Mouse (Mus musculus) layer of hippocampus, postnatal 10 days (tissue): ENCODE measurements around the gene Ly6g5c. TPM values are rescaled to one million over a fixed set of nuclear protein-coding genes. Genes with fewer than 3 reads are reported as not detected.
"Not testable (repeated sequence)": the region's sequence is repeated elsewhere in the genome, so short reads cannot be mapped to it uniquely, and the experiment has no call there.

Experiments
- DNase-seq, 2 experiments: peaks; one replicate each; pipeline ENCODE4 v3.0.0; 2021; ENCODE audit warnings: low spot score in 2 of 2
- total RNA-seq, 2 experiments: library from RNA; stranded (reverse); gene quantifications; 2 replicates each; pipeline ENCODE4 v1.2.3; 2021

The Ly6g5c gene
- total RNA-seq, 2 experiments from 2014 or later, result not detected

GRCm38 (mm10) chr17:35106522-35106921 is 1.6 kb upstream of the Ly6g5c start:
- no peak for DNase-seq

DNA sequence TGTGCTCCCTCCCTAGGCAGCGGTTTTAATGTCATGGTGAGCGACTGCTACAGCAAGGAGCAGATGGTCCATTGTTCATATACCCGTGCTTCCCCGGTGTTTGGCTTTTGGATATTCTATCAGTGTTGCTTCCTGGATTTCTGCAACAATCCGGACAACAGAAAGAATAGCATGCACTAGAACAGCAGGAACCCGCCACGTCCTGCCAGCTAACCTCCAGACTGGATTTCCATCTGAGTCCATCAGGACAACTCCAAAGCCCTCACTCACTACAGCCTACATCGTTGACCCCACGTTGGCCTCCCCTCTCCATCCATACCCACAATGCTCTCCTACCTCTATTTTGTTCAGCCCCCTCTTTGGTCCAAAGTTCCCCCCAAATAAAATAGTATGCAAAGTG is 3.7 kb downstream of the Ly6g5c start:
- DNase-seq, result no peak

DNA sequence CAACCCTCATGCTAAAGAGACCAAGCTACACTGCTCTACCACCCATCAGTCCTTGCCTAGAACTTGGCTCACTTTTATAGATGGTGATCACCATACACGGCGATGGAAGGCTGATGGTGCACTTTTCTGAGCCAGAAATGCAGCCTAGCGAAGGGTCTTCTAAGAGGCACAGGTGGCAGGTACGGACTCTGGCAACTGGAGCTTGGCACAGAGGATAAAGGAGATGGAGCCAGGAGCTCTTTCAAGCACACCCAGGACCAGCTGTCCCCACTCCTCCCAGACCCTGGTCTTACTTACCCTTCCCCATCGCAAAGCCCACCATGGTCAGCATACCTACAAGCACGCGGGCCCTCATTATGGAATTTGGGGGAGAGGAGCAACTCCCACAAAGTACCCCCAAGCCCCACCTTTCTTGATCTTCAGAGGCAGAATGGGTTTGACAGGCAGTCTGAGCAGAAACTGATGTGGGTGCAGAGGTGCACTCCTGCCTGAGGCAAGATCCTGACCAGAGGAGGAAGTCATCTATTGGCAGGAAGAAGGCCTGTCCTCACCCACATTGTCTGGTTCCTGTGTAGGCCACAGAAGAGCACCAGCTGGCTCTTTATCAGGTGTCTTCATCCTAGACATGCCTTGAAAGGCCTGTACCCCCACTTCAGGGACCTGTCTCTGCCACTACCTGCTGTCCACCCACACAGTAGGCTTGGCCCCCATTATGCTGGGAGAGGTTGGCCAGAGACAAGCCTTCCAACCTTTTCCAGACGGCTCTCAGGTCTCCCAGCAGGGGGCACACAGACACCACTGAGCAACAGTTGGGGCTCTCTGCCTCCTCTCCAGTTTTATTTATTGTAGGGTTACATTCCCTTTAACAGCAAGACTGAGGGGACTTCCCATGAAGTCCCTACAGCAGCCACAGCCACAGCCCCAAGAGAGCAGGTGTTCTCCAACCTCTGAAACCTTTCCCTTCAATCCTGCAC is 7.3 kb downstream of the Ly6g5c start, which contains the start of gene Ly6g5b:
Ly6g5b (minus strand) TSS at position 383 of the 974 bp plus-strand sequence.
- DNase-seq, result peak in 1 of 2 experiments; percentile 43

GRCm38 (mm10) chr17:35120745-35121142 is 12.7 kb downstream of the Ly6g5c start:
- no peak for DNase-seq

DNA sequence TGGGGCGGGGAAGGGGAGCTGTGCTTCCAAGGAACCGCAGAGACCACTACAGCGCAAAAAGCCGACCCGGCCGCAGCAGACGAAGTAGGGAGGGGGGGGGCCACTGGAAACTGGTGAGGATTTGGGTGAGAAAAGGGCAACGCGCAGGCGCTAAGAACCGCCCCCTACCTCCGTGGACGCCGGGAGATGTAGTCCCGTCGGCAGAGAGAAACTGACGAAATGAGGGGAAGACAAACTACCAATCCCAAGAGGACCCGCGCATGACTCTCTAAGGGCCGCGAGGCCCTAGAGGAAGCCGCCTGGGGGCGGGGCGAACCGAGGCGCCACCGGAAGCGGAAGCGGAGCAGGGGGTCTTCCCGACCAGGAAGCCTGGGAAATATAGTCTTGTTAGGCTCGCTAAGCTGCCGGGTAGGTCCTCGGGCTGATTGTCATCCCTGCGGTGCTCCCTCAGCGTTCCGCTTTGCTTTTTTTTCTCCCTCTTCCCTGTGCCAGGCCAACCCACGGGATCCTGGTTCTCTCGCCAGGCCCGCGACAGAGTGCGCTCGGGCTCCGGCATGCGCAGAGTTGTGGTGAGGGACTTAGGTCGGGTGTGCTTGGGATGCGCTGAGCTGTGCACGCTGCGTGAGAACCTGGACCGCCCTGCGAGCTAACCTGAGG is 13.2 kb downstream of the Ly6g5c start, which contains the start of gene Gpank1:
Gpank1 (plus strand) TSS at position 313 of the 657 bp plus-strand sequence.
- peak; percentile 96 to 97 for DNase-seq

- DNase-seq, result peak; percentile 62
These were observed 13.8 kb downstream of the Ly6g5c start, which contains the start of gene Csnk2b for GRCm38 (mm10) chr17:35121871-35122303. Gene Csnk2b (minus strand): TSS chr17:35122053.

DNA sequence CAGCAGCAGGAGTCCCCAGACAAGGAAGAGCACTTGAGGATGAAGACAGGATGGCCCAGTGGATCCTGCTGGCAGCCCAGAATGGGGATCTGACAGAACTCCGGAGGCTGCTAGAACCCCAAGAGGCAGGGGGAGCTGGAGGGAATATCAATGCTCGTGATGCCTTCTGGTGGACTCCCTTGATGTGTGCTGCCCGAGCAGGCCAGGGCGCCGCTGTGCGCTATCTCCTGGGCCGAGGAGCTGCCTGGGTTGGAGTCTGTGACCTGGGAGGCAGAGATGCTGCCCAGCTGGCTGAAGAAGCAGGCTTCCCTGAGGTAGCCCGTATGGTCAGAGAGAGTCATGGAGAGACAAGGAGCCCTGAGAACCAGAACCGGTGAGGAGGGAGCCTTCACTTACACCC is 15.2 kb downstream of the Ly6g5c start:
- not testable (repeated sequence) for DNase-seq

- DNase-seq, result not testable (repeated sequence)
These were observed 16.3 kb downstream of the Ly6g5c start for GRCm38 (mm10) chr17:35124261-35124896.

DNA sequence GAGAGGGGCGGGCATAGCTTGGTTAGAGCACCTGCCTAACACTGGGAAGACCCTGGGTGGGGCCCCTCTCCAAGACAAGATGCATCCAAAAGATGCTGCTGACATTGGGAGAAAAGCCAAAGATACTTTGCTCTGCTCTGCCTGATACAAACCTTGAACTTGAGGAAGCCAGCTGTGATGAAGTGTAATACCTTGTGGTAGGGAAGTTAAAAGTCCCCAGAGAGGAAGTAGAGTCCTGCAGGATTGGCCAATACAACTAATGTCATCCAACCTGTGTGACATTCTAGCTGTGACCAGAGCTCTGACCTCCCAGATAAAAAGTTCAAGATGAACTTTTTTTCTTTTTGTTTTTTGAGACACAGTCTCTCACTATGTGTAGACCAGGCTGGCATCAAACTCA is 17.0 kb downstream of the Ly6g5c start:
- DNase-seq, result no peak

- DNase-seq, result no peak
These were observed 17.5 kb downstream of the Ly6g5c start for GRCm38 (mm10) chr17:35125578-35125977.

DNA sequence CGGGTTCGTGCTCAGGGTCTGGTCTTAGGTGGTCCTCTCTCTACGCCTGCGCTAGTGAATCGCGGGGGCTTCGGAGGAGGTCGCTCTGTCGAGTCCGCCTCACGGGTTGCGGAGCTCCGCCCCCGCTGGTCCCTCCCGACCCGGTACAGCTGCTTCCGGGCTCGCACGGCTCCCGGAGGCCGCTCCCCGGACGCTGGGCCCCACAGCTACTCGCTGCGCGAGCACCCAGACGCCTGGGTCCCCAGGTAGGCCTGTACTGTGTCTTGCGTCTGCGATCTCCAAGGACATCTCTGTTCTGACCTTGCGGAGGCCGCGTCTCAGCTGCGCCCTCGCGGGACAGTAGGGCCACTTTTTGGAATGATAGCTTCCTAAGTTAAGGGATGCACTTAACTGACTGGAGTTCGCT is 18.1 kb downstream of the Ly6g5c start, which contains the start of gene D17H6S53E:
D17H6S53E (plus strand) TSS at position 168 of the 406 bp plus-strand sequence.
- peak; percentile 64 to 77 for DNase-seq

DNA sequence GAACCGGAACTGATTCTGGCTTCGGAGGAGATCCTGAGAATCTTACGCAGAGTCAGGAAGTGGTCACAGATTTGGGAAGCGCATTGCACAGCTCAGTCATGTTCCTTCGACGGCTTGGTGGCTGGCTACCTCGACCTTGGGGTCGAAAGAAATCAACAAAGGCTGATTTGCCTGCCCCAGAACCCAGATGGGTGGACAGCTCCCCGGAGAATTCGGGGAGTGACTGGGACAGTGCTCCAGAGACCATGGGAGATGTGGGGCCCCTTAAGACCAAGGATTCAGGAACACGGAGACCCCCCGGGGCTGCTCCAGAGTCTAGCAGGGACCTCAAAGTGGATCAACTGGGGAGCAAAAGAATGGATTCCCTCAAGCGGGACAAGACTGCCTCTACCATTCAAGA is 18.9 kb downstream of the Ly6g5c start:
- DNase-seq, result no peak

DNA sequence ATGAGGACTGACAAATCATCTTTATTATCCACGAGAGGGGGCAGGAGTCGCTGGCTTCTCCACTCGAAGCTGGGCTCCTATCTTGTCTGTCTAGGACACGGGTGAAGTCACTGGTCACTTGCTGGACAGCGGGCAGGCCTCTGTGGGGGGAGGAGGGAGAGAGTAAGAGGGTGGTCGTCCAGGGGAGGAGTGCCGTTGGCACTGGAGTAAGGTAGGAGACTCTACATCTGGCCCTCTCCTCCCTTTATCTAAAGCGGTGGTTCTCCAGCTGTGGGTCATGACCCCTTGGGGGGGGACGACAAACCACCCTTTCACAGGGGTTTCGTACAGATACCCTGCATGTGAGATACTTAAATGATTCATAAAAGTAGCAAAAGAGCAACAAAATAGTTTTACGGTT is 20.9 kb downstream of the Ly6g5c start:
- no peak for DNase-seq

DNA sequence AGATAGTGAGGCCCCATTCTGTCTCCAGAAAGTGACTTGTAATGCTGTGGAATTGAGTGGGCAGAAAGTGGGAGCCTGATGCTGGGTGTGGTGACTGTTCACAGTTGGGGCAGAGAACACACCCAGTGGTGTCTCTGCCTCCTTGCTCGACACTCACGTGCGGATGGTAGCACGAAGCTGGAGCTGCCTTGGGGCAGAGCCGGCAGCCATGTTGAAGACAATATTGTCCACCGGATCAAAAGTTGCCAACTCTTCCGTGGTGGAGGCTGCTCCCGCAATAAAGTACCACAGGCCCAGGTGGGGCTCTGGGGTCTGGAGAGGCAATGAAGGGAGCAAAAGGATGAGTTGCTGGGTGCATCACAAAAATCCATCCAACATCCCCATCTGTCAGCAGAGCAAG is 23.0 kb downstream of the Ly6g5c start:
- no peak for DNase-seq

DNA sequence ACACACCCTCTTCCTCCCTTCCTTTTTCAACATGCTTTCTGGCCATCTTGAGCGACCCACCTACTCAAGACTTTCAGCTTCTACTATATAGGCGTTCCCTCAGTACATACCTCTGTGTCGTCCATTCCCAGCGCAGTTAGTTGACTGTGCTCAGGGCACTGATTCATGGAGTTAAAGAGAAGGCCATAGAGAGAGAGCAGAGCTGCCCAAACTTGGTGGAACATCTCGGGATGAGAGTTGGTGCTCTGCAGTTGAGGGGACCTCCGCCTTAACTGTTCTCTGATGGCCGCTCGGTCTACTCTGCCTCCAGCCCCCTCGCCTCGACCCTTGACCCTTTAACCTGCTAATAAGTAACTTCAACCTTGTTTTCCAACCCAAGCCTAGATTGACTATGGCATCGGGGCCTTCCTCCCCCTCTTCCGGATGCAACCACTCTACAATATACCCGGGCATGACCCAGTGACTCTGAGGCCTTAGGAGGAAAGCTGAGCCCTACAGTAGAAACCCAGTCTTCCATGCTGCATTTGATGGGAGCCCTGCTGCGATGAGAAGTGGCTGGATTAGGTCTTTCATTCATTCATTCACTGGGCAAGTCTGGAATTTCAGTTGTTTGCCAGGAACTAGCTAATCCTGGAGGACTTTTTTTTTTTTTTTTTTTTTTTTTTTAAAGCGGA is 23.6 kb downstream of the Ly6g5c start, which contains the start of gene Apom:
Apom (minus strand) TSS at position 551 of the 674 bp plus-strand sequence.
- DNase-seq, result no peak

- DNase-seq, result no peak
These were observed 24.1 kb downstream of the Ly6g5c start for GRCm38 (mm10) chr17:35132174-35132560.

DNA sequence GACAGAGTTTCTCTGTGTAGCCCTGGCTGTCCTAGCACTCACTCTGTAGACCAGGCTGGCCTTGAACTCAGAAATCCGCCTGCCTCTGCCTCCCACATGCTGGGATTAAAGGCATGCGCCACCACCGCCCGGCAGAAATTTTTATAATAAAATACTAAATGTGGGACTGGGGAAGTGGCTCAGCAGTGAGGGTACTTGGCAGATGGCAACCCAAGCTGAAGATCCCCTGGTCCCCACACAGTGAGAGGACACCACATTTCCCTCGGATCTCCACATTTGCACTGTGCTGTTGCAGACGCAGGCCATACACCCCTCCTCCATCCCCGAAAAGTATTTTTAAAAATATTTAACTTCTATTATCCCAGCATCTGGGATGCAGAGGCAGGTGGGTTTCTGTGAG is 25.4 kb downstream of the Ly6g5c start:
- DNase-seq, result no peak

- peak; percentile 95 to 97 for DNase-seq
These were observed 26.9 kb downstream of the Ly6g5c start, which contains the start of gene Bag6 for GRCm38 (mm10) chr17:35134801-35135590. Gene Bag6 (plus strand): TSS chr17:35135178.

- DNase-seq, result no peak
These were observed 27.7 kb downstream of the Ly6g5c start for GRCm38 (mm10) chr17:35135591-35136320.
